Mouse (Mus musculus) adrenal gland, postnatal 36 days (tissue): ENCODE measurements around the gene Cyp2s1. TPM values are rescaled to one million over a fixed set of nuclear protein-coding genes. Genes with fewer than 3 reads are reported as not detected.
"Not testable (repeated sequence)": the region's sequence is repeated elsewhere in the genome, so short reads cannot be mapped to it uniquely, and the experiment has no call there.

ENCODE experiments used
- DNase-seq, 2 experiments: peaks; one replicate each; pipeline ENCODE4 v3.0.0; 2021; ENCODE audit warnings: mixed read lengths in 1 of 2
- total RNA-seq, 2 experiments: library from RNA; stranded (reverse); gene quantifications; 2 replicates each; pipeline ENCODE4 v1.2.3; 2021

Gene Cyp2s1
- total RNA-seq, 2 experiments from 2014 or later, result 1.9 to 2.5 TPM

GRCm38 (mm10) chr7:25812195-25812594 lies 4.5 kb downstream of the Cyp2s1 start:
- DNase-seq, result no peak

GRCm38 (mm10) chr7:25811716-25812115 lies 5.0 kb downstream of the Cyp2s1 start:
- DNase-seq, result no peak

DNA sequence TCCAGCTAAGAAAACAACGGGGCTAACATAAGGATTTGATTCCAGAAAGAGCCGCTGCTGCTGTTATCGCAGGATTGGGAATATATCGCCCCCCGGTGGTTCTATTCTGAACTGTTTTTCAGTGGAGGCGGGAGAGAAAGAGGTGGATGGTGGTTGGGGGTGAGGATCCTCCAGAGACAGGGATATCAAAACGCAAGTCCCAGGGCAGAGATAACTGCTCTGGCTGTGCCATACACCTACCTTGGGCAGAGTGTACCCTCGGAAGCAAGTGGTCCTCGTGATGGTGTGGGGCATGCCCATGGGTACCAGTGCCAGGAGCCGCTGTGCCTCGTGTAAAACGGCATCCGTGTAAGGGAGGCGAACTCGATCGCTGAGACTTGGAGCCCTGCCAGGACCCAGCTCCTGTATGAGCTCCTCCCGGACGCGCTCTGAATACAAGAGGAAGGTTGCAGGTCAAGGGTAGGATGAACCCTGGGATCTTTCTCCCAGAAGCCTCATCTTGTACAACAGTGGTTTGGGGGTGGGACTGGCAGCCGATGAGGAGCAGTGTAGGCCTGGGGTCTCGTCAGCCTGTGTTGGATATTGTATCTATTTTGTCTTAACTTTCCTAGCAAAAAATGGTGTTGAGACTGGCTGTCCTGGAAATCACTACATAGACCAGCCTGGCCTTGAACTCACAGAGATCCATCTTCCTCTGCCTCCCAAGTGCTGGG lies 10.9 kb downstream of the Cyp2s1 start:
- DNase-seq, result peak; percentile 65 to 80

- no peak for DNase-seq
These were observed 11.9 kb downstream of the Cyp2s1 start for GRCm38 (mm10) chr7:25804792-25805191.

GRCm38 (mm10) chr7:25803460-25803859 lies 13.3 kb downstream of the Cyp2s1 start:
- no peak for DNase-seq

GRCm38 (mm10) chr7:25802241-25803125 lies 14.2 kb downstream of the Cyp2s1 start:
- peak; percentile 51 to 54 for DNase-seq

- DNase-seq, result no peak
These were observed 15.7 kb downstream of the Cyp2s1 start for GRCm38 (mm10) chr7:25801031-25801430.

GRCm38 (mm10) chr7:25799369-25799768 lies 17.3 kb downstream of the Cyp2s1 start:
- DNase-seq, result no peak

DNA sequence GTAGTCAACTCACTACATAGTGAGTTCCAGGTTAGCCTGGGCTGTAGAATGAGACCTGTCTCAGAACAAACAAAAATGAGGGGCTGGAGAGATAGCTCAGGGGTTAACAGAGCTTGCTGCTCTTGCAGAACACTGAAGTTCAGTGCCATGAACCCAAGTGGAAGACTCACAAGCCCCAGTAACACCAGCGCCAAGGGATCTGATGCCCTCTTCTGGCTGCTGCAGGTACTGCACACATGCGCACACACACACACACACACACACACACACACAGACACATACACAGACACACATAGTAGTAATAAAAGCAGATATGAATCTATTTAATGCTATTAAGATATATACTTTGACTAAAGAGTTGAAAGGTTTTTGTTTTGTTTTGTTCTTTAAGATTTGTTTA lies 18.2 kb downstream of the Cyp2s1 start:
- no peak for DNase-seq

DNA sequence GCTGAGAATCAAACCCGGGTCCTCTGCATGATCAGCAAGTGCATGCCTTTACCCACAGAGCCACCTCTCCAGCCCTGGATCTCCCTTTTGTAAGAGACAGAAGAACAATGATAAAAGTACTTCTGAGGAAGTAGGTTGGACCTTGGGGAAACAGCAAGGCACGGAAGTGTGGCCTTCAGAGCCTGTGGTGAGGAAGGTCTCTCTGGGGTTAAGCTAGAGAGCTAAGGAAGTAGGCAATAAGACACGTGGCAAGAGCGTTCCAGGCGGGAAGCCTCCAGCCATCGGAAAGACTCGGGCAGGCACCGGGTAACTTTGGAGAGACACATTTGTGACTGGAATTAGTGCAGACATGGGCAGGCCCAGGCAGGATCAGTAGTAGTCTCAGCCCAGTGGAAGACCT lies 21.9 kb downstream of the Cyp2s1 start:
- DNase-seq, result no peak

- peak; percentile 49 to 63 for DNase-seq
These were observed 23.0 kb downstream of the Cyp2s1 start for GRCm38 (mm10) chr7:25793679-25794078.

DNA sequence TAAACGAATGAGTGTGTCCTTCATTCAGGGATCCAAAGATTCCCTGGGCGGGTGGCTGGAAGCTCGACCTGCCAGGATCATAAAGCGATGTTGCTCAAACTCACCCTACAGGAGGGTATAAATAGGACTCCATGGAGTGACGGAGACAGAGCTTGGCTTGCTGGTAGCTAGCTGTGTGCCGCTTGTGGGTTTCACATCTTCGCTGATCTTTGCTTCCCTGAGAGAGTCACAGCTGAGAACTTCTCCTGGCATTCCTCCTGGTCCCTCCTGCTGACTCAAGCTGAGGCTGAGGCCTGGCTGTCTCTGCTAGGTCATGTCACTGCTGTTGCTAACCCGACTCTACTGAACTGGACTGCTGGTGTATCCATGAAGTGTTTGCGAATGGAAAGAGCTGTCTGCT lies 23.7 kb downstream of the Cyp2s1 start:
- DNase-seq, result not testable (repeated sequence)

GRCm38 (mm10) chr7:25790615-25791014 lies 26.1 kb downstream of the Cyp2s1 start:
- DNase-seq, result peak in 1 of 2 experiments; percentile 31

GRCm38 (mm10) chr7:25789129-25789440 lies 27.6 kb downstream of the Cyp2s1 start:
- no peak for DNase-seq

DNA sequence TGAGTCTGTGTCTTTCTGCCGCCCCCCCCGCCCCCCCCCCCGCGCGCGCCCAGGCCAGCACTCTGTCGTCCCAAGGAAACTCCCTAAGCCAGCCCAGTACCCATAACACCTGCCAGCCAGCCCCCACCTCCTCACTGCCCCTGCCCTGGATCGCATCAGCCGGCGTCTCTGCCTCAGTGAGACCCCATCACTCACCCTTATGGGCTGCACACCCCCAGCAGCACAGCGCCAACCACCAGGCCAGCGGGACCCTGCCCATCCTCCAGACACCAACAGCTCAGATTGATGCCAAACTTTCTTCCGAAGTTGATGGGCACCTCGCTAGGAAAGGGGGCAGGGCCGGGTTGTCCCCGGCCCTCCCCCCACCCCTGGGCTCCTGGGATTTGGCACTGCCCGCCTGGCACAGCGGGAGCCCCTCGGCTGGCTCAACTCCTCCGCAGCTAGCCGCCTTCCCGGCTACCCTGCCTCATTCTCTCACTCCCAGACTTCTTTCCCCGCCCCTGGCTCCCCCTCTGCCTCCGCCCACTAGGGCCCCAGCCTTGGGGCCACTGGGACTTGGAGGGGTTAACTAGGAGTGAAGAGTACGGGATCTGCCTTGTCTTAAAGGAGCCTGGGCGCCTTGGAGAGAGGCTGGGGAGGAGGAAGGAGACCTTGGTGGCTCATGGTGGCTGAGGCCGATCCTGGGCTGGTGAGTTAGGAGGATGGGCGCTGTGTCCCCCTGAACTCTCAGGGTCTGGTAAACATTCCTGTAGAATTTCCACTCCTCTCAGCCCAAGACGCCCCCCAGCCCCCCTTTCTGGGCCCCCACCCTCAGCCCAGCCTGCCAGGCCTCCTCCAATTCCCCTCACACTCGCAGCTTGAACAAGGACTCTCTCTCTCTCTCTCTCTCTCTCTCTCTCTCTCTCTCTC lies 28.2 kb downstream of the Cyp2s1 start, which contains the start of gene Axl:
Axl (minus strand) TSS at position 486 of the 909 bp plus-strand sequence.
- peak; percentile 49 to 68 for DNase-seq

DNA sequence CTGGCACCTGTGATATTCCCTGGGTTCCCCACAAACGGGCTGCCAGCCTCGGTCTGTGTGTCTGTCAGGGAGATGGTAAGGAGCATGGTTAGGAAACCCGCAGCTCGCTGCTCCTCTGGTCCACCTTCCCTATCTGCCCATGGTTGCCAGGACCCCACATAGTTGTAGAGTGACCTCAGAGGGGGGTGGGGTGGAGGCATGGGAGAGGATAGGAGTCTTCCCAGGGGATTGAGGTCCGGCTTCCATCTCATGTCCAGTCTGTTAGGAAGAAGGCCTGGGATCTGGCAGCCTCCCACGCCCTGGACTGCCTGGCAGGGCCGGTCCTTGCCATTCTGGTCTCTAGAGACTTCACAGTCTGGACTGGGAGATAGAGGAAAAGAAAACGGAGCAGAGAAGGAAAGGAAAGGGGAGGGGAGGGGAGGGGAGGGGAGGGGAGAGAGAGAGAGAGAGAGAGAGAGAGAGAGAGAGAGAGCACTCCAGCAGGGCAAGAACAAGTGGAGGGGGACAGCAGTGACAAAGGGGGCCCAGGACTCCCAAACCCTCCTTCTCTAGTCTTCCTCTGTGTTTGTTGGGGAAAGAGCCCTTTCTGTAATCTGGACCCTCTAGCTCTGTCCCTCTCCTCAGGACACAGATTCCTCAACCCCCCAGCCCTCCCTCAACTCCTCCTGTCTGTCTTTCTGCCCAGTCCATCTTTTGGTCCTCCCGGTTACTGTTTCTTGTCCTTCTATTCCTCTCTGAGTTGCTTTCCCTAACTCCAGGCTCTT lies 29.1 kb downstream of the Cyp2s1 start:
- peak in 1 of 2 experiments; percentile 43 for DNase-seq

DNA sequence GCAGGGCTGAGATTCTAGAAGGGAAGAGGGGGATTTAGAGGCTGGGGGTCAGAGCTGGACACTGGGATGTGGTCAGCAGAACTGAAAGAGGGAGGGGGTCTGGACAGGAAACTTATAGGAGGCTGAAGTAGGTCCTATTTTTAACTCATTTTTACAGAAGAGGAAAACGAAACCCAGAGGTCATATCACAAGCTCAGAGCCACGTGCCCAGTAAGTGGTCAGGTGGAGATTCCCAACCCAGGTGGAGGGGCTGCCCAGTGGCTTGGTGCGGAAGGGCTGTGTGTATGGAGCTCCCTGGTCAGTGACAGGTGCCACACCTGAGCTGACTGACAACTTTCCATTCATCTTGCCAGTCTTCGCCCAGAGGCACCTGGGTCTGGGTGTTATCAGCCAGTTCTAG lies 29.7 kb downstream of the Cyp2s1 start:
- no peak for DNase-seq

- no peak for DNase-seq
These were observed 31.0 kb downstream of the Cyp2s1 start for GRCm38 (mm10) chr7:25785752-25786151.

- no peak for DNase-seq
These were observed 31.9 kb downstream of the Cyp2s1 start for GRCm38 (mm10) chr7:25784808-25785207.

- DNase-seq, result no peak
These were observed 33.0 kb downstream of the Cyp2s1 start for GRCm38 (mm10) chr7:25783746-25784145.

- DNase-seq, result no peak
These were observed 34.0 kb downstream of the Cyp2s1 start for GRCm38 (mm10) chr7:25782744-25783143.
